Mouse (Mus musculus): ENCODE measurements at regions not wholly inside any gene's neighbourhood (a gene's known extent, or its start where the extent isn't known, plus 50 kb on each side); places are given as distances from the start of the nearest gene placed in this dataset.

DNA sequence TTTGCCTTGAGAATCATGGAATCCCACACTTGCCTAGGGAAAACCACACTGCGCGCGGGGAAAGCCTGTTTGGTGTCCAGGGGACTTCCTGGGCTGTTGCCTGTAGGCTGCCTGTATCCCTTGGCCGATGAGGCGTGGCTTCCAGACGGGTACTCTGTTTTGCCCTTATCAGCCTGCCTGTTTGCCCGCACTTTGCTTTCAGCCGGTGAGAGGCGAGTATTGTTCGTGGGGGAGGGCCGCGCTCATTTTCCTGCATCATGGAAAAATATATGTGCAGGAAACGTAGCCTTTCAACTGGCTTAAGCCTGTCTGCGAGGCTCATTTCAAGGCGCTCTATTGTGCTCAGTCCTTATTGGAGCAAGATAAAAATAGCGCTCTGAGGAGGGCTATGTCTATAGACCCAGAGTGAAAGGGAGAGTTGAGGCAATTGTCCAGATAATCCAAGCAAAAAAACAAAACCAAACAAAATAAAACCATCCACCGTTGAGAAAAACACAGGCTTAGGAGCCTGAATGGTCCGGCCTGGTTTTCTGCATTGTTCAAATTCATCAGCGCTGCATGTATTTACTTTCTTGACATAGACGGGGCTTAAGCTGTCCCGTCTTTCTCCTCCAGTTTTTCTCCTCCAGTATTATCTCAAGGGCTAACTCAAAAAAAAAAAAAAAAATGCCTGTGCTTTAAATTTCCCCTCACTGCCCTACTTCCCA, 67.9 kb downstream of the Klf5 start:
- no peak for DNase-seq (ENCODE audit: low read depth, low spot score)

- DNase-seq (ENCODE audit: low read depth, low spot score), result no peak
Measured at GRCm38 (mm10) chr14:99366996-99367555, 68.6 kb downstream of the Klf5 start.

GRCm38 (mm10) chr14:99369366-99369765, 70.9 kb downstream of the Klf5 start:
- no peak for DNase-seq (ENCODE audit: low read depth, low spot score)

- no peak for DNase-seq (ENCODE audit: low read depth, low spot score)
Measured at GRCm38 (mm10) chr14:99373682-99374081, 75.2 kb downstream of the Klf5 start.

GRCm38 (mm10) chr14:99375040-99375610, 76.6 kb downstream of the Klf5 start:
- no peak for DNase-seq (ENCODE audit: low read depth, low spot score)

- DNase-seq (ENCODE audit: low read depth, low spot score), result no peak
Measured at GRCm38 (mm10) chr14:99376652-99377502, 78.4 kb downstream of the Klf5 start.

- DNase-seq (ENCODE audit: low read depth, low spot score), result no peak
Measured at GRCm38 (mm10) chr14:99381262-99382017, 82.9 kb downstream of the Klf5 start.

DNA sequence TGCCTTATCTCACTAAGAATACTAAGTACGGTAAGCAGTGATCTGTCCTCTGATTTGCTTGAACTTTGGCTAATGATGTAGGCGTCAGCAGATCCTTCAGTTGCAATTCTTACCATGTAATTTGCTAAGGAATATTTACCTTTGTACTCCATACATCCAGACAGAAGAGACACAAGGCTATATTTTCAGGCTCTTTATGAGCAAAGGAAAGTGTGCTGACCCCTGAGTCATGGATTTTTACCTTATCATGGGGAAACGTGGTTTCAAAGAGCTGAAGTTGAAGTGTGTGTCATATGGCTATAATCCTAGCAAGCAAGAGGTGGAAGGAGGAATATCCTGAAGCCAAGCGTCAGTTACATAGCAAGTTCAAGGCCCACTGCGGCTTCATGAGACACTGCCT, 83.6 kb downstream of the Klf5 start:
- no peak for DNase-seq (ENCODE audit: low read depth, low spot score)

GRCm38 (mm10) chr14:99383170-99383569, 84.7 kb downstream of the Klf5 start:
- DNase-seq (ENCODE audit: low read depth, low spot score), result no peak

- DNase-seq (ENCODE audit: low read depth, low spot score), result no peak
Measured at GRCm38 (mm10) chr14:99387581-99387980, 89.1 kb downstream of the Klf5 start.

DNA sequence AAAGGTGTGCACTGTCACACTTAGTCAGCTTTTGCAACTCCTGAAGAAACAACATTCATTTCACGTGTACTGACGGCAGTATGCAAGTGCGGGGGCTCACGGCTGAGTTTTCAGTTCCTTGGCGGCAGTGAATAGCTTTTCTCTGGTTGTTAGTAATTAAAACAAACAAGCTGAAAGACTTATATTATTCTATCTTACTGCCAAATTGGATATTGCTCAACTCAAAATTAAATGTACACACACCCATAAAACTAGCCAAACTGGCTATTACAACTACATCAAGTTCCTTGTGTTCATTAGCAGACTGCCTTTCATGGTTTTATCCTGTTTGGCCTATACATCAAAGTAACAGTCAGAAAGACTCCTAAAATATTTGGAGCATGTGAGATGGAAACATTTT, 90.8 kb downstream of the Klf5 start:
- no peak for DNase-seq (ENCODE audit: low read depth, low spot score)

DNA sequence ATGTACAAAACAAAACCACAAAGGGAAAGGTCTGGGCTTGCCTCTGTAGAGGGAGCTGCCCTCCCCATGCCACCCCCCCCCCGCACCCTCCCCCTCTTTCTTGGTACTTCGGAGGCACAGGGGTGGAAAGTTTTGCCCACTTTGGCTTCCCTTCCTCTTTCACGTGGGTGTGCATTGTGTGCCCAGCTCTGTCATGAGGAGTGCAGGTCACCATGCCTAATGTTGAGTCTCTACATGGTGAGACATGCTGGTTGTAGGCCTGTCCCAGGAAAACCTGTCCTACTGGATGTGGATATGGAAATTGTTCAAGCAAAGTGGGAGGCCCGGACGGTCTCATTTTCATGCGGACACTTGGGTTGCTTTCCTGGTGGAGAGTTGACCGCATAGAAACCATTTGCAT, 93.2 kb downstream of the Klf5 start:
- DNase-seq (ENCODE audit: low read depth, low spot score), result no peak

GRCm38 (mm10) chr14:99392813-99393212, 94.3 kb downstream of the Klf5 start:
- no peak for DNase-seq (ENCODE audit: low read depth, low spot score)

DNA sequence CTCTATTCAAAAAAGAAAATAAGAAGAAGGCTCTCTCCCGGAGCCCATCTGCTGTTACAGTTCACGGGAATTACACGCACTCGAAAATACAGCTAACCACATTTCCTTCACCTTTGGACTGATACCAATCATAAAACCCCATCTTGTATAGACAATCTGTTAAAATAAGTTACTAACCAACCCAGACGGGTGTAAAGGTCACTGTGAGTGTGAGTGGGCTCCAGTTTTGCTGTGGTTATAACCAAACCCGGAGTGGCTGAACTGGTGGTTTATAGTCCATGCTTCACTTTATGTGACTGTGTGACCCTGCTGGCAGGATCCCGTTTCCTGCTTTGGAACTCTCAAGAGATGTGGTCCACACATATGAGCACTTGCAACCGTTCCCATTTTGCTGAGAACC, 95.1 kb downstream of the Klf5 start:
- DNase-seq (ENCODE audit: low read depth, low spot score), result no peak

DNA sequence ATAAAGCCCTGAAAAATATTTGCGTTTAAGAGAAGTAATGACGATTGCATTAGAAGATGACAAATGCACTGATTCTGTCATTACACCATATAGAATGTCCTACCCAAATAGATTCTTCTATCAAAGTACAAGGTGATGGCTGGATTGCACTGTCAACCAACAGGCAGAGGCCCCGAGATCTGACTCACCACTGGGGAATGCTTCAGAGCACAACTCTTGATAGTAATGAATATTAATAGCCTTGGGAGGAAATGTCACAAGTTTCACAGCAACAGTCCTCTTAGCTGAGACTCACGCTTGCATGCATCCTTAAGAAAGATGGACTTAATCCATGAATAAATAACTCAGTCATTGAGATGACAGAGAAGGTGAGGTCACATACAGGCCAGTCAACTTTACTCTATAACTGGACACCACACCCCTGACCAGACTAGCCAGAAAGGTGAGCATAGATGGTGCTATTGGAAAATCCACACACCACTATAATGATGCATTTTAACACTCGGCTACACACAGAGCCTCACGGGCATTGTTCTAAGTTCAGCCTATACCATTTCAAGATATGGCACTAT, 104.8 kb downstream of the Klf5 start:
- no peak for DNase-seq (ENCODE audit: low read depth, low spot score)

DNA sequence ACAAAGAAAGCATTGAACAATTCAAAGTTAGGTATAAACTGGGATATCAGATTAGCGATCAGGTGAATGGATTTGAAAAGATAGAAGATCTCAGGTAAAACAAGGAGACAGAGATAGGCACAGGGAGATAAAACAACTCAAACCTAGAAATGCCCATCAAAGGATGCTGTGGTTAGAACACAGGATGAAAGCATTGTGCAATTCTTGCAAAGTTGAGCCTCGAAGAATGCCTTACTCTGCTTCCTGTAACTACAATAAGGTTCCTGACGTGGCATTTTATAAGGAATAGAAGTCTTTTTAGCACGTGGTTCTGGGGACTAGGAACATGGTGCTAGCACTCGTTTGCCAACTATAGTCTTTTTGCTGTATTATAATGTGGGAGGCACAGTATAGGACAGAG, 106.7 kb downstream of the Klf5 start:
- DNase-seq (ENCODE audit: low read depth, low spot score), result no peak

DNA sequence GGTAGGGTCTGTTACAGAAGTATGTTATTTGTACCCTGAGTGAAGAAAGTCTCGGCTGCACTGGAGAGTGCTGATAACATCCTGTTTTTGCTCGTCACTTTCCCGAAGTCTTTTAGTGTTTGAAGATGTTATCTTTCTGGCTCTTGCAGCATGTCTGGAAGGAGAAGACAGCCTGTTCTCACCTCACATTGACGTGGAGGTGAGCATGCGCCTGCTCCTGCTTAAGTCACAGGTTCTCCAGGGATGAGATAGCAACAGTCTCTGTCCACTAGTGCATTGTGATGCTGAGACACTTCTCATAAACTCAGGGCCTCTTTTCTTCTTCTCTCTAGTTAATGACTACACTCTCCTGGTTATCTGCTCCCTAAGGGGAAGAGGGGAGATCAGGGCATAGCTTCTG, 113.3 kb downstream of the Klf5 start:
- no peak for DNase-seq (ENCODE audit: low read depth, low spot score)

DNA sequence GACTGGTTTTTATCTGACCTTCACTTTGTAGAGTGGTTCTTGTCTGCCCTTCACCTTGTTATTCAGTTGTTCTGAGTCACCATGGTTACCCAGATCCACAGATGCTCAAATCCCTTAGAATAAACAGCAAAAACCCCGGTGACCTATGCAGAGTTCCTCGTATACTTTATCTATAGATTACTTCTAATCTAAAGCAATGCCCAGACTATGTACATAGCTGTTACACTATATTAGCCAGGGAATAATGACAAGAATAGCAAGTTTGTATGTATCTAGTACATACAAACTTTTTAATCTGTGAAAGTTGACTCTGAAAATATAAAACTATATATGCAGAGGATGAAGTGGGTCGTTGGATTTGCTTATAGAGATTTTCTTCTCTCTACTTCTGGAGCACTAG, 117.7 kb downstream of the Klf5 start:
- DNase-seq (ENCODE audit: low read depth, low spot score), result no peak

GRCm38 (mm10) chr14:99418970-99419369, 120.5 kb downstream of the Klf5 start:
- no peak for DNase-seq (ENCODE audit: low read depth, low spot score)

DNA sequence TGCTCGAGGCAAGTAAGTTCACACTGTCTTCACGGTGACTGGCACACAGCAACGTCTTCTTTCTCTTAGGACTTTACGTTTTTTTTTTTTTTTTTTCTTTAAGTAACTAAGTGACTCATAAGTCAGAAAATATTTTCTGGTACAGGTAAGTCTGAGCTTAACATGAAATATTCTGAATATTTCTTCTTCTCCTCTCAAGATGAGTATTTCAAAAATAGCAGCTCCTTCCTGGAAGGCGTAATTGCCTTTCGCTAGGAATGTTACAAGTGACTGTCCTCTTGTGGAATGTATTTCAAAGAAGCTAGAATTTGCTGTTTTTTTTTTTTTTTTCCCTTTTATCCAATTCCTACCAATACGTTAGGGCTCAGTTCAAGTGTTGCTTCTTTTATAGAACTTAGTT, 124.8 kb downstream of the Klf5 start:
- no peak for DNase-seq (ENCODE audit: low read depth, low spot score)

- no peak for DNase-seq (ENCODE audit: low read depth, low spot score)
Measured at GRCm38 (mm10) chr14:99427049-99427448, 128.6 kb downstream of the Klf5 start.
